Mouse (Mus musculus) liver, embryonic 16.5 days (tissue): ENCODE data around the gene Sun2. TPM values are rescaled to one million over a fixed set of nuclear protein-coding genes. Genes with fewer than 3 reads are reported as not detected.

Source experiments
- ATAC-seq: fragments of 200-750 bp; cut with Nextera tagmentation; 2 replicates; pipeline ENCODE4 v1.8.0; 2017; ENCODE audit warnings: low read depth, mild to moderate bottlenecking, moderate number of reproducible peaks, moderate library complexity
- H3K27ac ChIP-seq: fragments of 300-500 bp; sonication (generic); 2 replicates; pipeline ENCODE4 v1.5.1; 2014; ENCODE audit warnings: mild to moderate bottlenecking, low read length
- H3K27me3 ChIP-seq: fragments of 300-500 bp; sonication (generic); 2 replicates; pipeline ENCODE4 v1.6.1; 2014; ENCODE audit warnings: low read depth, low read length, mixed read lengths; ENCODE audit not compliant: control insufficient read depth, insufficient read depth
- H3K36me3 ChIP-seq: fragments of 300-500 bp; sonication (generic); 2 replicates; pipeline ENCODE4 v1.6.1; 2014; ENCODE audit warnings: mild to moderate bottlenecking; ENCODE audit not compliant: control insufficient read depth, insufficient read depth
- H3K4me1 ChIP-seq: fragments of 300-500 bp; sonication (generic); 2 replicates; pipeline ENCODE4 v1.6.1; 2014; ENCODE audit warnings: low read depth, low read length, mixed read lengths; ENCODE audit not compliant: control insufficient read depth
- H3K4me2 ChIP-seq: fragments of 300-500 bp; sonication (generic); 2 replicates; pipeline ENCODE4 v1.6.1; 2014; ENCODE audit warnings: low read depth, low read length, mixed read lengths
- H3K4me3 ChIP-seq: fragments of 300-500 bp; sonication (generic); 2 replicates; pipeline ENCODE4 v1.5.1; 2014; ENCODE audit warnings: low read depth, mild to moderate bottlenecking, low read length
- H3K9ac ChIP-seq: fragments of 300-500 bp; sonication (generic); 2 replicates; pipeline ENCODE4 v1.6.1; 2014; ENCODE audit warnings: low read depth, low read length
- H3K9me3 ChIP-seq: fragments of 300-500 bp; sonication (generic); replicated peaks from 2 replicates; pipeline ENCODE4 v1.6.1; 2016; ENCODE audit warnings: low read length; ENCODE audit not compliant: control insufficient read depth
- WGBS: fragments of 180-500 bp; shearing (Covaris S2); extraction: QIAGEN DNeasy Blood & Tissue Kit; methylation state at CpG from one replicate; pipeline ENCODE4 v1.1.7; 2014; ENCODE audit not compliant: insufficient replicate concordance; 5-methylcytosine and 5-hydroxymethylcytosine counted together
- polyA plus RNA-seq: library from polyadenylated mRNA; unstranded; fragments of >200 nt; fragmentation: Nextera tagmentation; extraction: Ambion mirVana; gene quantifications from 2 replicates; pipeline ENCODE4 v1.2.1, GENCODE M21; 2015

The Sun2 gene
- 3.0 and 3.1 TPM in 2 replicates for polyA plus RNA-seq

GRCm38 (mm10) chr15:79741921-79742705, at the start of gene Sun2:
Sun2 (minus strand) TSS chr15:79742536.
- ATAC-seq, result peak; percentile 91
- Histone ChIP-seq H3K9ac (peak within 1 kb of the TSS; percentile 92), H3K27me3 (no peaks in the 10 kb centered on the region), H3K4me2 (peak within 1 kb of the TSS; percentile 99), H3K4me3 (peak within 1 kb of the TSS; percentile 92), H3K9me3 (no peaks in the 10 kb centered on the region), H3K36me3 (peaks cover 8% of the 10 kb centered on the region), H3K4me1 (peaks cover 23% of the 10 kb centered on the region), H3K27ac (peak within 1 kb of the TSS; percentile 78)
- under 1% methylated on average over 92 of the region's 93 CpGs for whole genome bisulfite sequencing

GRCm38 (mm10) chr15:79791502-79791901, 49.2 kb upstream of the Sun2 start:
- no peak overlapping the region for H3K4me2 ChIP-seq
- no peak overlapping the region for H3K4me3 ChIP-seq
- peaks cover 7% of the 10 kb centered on the region for H3K27me3 ChIP-seq
- 3% methylated on average over 12 of the region's 12 CpGs for WGBS
- H3K9ac ChIP-seq, result no peak overlapping the region
- H3K4me1 ChIP-seq, result no peaks in the 10 kb centered on the region
- no peak overlapping the region for H3K27ac ChIP-seq
- no peaks in the 10 kb centered on the region for H3K9me3 ChIP-seq
- no peaks in the 10 kb centered on the region for H3K36me3 ChIP-seq
- ATAC-seq, result no peak

GRCm38 (mm10) chr15:79790905-79791304, 48.6 kb upstream of the Sun2 start:
- Histone ChIP-seq H3K4me3 (no peak overlapping the region), H3K4me2 (no peak overlapping the region), H3K9me3 (no peaks in the 10 kb centered on the region), H3K36me3 (no peaks in the 10 kb centered on the region), H3K9ac (no peak overlapping the region), H3K27me3 (peaks cover 7% of the 10 kb centered on the region), H3K27ac (no peak overlapping the region), H3K4me1 (no peaks in the 10 kb centered on the region)
- ATAC-seq, result no peak
- 66% methylated on average over 6 of the region's 6 CpGs for WGBS

- Histone ChIP-seq H3K36me3 (no peaks in the 10 kb centered on the region), H3K9ac (no peak overlapping the region), H3K27ac (no peak overlapping the region), H3K4me2 (no peak overlapping the region), H3K4me3 (no peak overlapping the region), H3K4me1 (no peaks in the 10 kb centered on the region), H3K9me3 (no peaks in the 10 kb centered on the region), H3K27me3 (peaks cover 10% of the 10 kb centered on the region)
- 39% methylated on average over 8 of the region's 8 CpGs for WGBS
- no peak for ATAC-seq
These were observed 47.8 kb upstream of the Sun2 start for GRCm38 (mm10) chr15:79790111-79790510.

GRCm38 (mm10) chr15:79787815-79788214, 45.5 kb upstream of the Sun2 start:
- H3K9me3 ChIP-seq, result no peaks in the 10 kb centered on the region
- H3K36me3 ChIP-seq, result no peaks in the 10 kb centered on the region
- no peaks in the 10 kb centered on the region for H3K4me1 ChIP-seq
- no peak overlapping the region for H3K9ac ChIP-seq
- 47% methylated on average over 8 of the region's 8 CpGs for whole genome bisulfite sequencing
- no peak for ATAC-seq
- peaks cover 8% of the 10 kb centered on the region for H3K27me3 ChIP-seq
- H3K27ac ChIP-seq, result no peak overlapping the region
- no peak overlapping the region for H3K4me2 ChIP-seq
- no peak overlapping the region for H3K4me3 ChIP-seq

GRCm38 (mm10) chr15:79785056-79785455, 42.7 kb upstream of the Sun2 start:
- H3K27me3 ChIP-seq, result peaks cover 8% of the 10 kb centered on the region; the same call in 1 of the 2 replicates
- no peak overlapping the region for H3K4me2 ChIP-seq
- no peak overlapping the region for H3K4me3 ChIP-seq
- H3K9me3 ChIP-seq, result no peaks in the 10 kb centered on the region
- no peaks in the 10 kb centered on the region for H3K36me3 ChIP-seq
- H3K9ac ChIP-seq, result no peak overlapping the region
- no peak overlapping the region for H3K27ac ChIP-seq
- H3K4me1 ChIP-seq, result no peaks in the 10 kb centered on the region
- 50% methylated on average over 1 of the region's 1 CpGs for WGBS
- no peak for ATAC-seq

- H3K9me3 ChIP-seq, result no peaks in the 10 kb centered on the region
- peaks cover 9% of the 10 kb centered on the region for H3K4me1 ChIP-seq
- H3K9ac ChIP-seq, result no peak within 1 kb of the TSS
- H3K4me3 ChIP-seq, result no peak within 1 kb of the TSS
- no peak for ATAC-seq
- H3K4me2 ChIP-seq, result no peak within 1 kb of the TSS
- H3K27me3 ChIP-seq, result no peaks in the 10 kb centered on the region
- H3K36me3 ChIP-seq, result no peaks in the 10 kb centered on the region
- H3K27ac ChIP-seq, result no peak within 1 kb of the TSS
These were observed 35.4 kb upstream of the Sun2 start, which contains the start of gene Dnal4 for GRCm38 (mm10) chr15:79777749-79778148. Dnal4 (minus strand) TSS chr15:79777849.

GRCm38 (mm10) chr15:79775662-79776061, 33.3 kb upstream of the Sun2 start:
- Histone ChIP-seq H3K4me2 (no peak overlapping the region), H3K4me3 (no peak overlapping the region), H3K27ac (no peak overlapping the region), H3K4me1 (peaks cover 9% of the 10 kb centered on the region), H3K36me3 (no peaks in the 10 kb centered on the region), H3K27me3 (no peaks in the 10 kb centered on the region), H3K9me3 (no peaks in the 10 kb centered on the region), H3K9ac (no peak overlapping the region)
- no peak for ATAC-seq
- 45% methylated on average over 7 of the region's 7 CpGs for WGBS
